Mouse (Mus musculus) urinary bladder, postnatal 36 days (tissue): ENCODE data around the gene Tigd3.

Source experiments
- DNase-seq, 2 experiments: peaks; one replicate each; pipeline ENCODE4 v3.0.0; 2022; ENCODE audit warnings: low spot score in 2 of 2, mixed read lengths in 1 of 2

Tigd3 gene

DNA sequence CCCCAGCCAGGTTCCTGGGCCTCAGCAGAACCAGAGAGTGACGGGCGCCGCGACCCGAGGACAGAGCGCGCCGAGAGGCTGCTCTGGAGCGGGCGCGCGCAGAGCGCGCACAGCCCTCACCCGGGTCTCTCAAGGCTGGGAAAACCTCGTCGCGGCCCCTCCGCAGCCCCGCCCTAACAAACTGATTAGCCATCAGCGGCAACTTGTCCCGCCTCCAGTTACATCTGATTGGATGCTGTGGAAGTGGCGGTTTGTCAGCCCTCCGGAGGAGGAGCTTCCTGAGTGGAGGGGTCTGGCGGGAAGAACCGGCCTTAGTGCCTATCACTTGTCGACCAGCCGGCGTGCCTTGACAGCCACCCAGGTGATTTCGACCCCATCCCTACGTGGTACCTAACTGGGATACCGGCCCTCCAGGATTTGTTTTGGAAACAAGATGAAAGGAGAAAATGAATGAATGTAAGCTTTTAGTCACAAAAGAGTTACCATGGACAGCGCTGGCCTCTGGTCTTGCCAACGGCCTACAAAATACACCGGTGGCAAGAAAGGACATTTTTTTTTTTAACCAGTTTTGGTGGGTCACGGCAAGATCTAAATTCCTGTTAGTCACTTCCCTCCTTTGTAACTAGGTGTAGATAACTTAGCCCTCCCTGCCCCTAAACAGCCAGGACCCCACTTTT, at the start of gene Tigd3:
Tigd3 (minus strand) TSS at position 148 of the 677 bp plus-strand sequence.
- peak; percentile 81 to 89 for DNase-seq

GRCm38 (mm10) chr19:5943404-5943803, 49.5 kb upstream of the Tigd3 start:
- no peak for DNase-seq

DNA sequence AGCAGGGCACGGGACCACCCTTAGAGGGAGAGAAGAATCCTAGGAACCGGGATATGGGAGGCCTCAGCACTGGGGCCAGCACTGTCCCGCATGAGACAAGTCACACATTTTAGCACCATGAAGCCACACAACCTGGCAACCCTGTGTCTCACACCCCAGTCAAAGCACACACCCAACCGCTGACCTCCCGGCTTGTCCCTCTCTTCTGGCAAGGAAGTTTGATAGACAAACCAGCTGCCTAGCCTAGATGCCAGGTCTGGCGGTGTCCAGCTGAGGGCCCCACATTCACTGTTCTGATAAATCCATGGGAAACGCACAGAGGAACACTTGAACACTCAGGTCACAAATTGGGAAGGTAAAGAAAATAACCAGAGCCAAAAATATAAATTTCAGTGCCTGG, 48.6 kb upstream of the Tigd3 start:
- no peak for DNase-seq

GRCm38 (mm10) chr19:5940656-5941055, 46.7 kb upstream of the Tigd3 start:
- no peak for DNase-seq

GRCm38 (mm10) chr19:5940173-5940572, 46.2 kb upstream of the Tigd3 start:
- DNase-seq: peak; percentile 64 to 86

DNA sequence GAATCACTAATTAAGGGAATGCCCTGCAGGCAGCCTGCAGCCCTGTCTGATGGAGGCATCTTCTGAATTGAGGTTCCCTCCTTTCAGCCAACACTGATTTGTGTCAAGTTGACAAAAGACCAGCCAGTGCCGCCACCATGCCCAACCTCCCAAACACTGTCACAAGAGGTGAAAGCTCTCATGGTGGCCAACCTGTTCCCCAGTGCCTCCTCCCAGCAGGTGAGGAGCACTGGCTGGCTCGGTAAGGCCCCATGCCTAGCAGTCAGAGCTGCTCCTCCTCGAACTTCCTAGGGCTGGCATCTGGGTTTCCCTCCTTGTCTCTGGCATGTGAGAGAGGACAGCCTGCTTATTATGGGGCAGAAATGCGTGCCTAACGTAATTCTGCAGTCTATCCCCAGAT, 45.8 kb upstream of the Tigd3 start:
- DNase-seq: no peak

- DNase-seq: no peak
These were observed 44.6 kb upstream of the Tigd3 start for GRCm38 (mm10) chr19:5938516-5938915.

GRCm38 (mm10) chr19:5937836-5938406, 44.0 kb upstream of the Tigd3 start:
- no peak for DNase-seq

DNA sequence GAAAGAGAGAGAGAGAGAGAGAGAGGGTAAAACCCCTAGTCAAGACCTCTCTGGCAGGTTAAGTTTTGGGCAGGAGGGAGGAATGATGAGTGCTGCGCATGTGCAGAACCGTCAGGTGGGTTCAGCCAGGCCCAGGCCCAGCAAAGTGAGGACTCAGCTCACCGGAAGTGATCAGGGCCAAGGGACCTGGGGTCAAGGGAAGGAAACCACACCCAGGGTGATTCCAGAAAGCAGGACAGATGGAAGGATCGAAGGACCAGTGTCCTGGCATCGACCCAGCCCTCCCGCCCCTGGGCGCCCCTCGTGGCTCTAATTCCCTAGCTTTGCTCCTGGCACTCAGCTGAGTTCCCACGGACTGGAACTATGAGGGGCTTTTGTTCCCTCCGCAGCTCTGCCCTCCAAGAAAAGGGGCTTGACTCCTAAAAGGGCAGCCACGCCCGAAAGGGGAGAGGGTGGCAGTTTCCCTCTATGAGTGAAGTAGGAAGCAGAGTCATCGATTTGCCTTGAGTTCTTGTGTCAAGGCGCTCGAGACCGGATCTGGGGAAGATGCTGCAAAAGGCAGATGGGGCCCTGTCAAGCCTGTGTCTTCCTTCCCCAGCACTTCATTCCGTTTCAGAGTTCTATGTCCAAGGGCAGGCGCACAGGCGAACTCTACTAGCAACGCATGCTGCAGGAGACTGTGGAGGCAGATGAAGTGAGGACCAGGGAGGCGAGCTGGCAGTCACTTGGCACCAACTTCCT, 43.3 kb upstream of the Tigd3 start:
- no peak for DNase-seq

DNA sequence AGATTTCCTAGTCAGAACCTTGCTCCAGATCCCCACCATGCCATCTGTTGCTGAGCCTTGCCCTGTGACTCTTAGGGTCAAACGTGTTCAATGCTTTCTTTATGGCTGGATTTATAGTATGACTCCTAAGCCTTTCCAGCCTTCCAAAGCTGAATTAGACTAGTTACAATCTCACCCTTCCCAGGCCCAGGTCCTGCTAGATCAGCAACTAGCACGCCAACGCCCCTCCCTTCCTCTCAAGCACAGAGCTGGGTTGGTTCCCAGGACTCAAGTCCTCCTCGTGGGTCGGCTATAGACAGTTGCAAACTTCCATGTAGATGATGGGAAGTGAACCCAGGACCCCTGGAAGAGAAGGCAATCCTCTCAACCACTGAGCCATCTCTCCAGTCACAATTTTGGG, 41.7 kb upstream of the Tigd3 start:
- no peak for DNase-seq

DNA sequence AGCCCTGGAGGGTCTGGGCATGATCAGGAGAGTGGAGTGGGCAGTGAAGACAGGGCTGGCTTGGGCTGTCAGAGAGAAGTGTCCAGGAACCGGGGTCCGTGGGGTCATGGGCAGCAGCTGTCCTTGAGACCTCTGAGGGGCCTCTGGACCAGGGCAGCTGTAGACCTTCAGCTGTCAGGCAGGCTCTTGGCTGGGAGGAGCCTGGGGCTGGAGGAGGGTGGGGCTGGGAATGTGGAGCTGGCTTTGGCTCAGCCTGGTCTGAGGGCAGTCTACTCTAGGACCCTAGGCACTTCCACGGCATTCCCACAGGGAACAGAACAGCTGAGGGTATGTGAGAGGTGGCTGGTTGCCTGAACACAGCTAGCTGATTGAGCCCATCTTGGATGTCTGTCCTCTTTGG, 41.3 kb upstream of the Tigd3 start:
- DNase-seq: peak; percentile 58 to 65

GRCm38 (mm10) chr19:5929634-5930596, 36.0 kb upstream of the Tigd3 start:
- no peak for DNase-seq

DNA sequence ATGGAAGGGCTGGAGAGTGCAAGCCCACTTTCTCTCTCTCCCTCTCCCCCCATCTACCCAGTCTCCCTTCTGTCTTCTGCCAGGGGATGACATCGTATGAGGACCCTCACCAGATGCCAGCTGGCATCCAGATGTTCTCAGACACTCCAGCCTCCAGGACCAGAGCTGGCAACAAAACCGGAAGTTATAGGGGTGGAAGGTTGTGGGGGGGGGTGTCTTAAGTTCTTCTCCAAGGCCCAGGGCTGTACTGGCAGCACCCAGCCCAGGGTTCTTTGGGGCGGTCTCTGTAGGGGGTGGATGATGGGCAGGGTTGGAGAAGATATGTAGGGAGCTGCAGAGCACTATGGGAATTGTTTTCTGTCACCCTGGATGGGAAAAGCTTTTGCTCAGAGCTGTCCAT, 34.6 kb upstream of the Tigd3 start:
- no peak for DNase-seq

DNA sequence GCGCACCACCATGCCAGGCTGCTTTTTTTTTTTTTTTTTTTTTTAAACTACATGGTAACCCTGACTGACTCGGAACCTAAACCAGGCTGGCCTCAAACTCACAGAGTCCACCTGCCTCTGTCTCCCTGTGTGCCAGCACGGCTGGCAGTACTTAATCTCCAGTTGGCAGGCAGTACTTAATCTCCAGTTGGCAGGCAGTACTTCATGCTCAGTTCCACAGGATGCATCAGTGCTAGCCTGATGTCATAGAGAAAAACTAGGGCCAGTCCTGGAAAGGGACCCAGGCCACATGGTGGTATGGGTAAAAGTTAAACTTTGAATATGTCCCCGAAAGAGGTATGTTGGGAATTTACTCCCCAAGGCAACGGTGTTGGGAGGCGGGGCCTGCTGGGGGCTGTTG, 34.2 kb upstream of the Tigd3 start:
- DNase-seq: no peak

- DNase-seq: no peak
These were observed 33.6 kb upstream of the Tigd3 start for GRCm38 (mm10) chr19:5927532-5927931.

GRCm38 (mm10) chr19:5927026-5927425, 33.1 kb upstream of the Tigd3 start:
- no peak for DNase-seq

GRCm38 (mm10) chr19:5925311-5925855, 31.4 kb upstream of the Tigd3 start:
- DNase-seq: no peak

- DNase-seq: peak; percentile 93 to 97
These were observed 30.8 kb upstream of the Tigd3 start, which contains the start of gene Cdc42ep2 for GRCm38 (mm10) chr19:5924713-5925093. Gene Cdc42ep2, minus strand, starts transcription at chr19:5924816.

GRCm38 (mm10) chr19:5923990-5924712, 30.2 kb upstream of the Tigd3 start:
- peak; percentile 83 to 90 for DNase-seq

GRCm38 (mm10) chr19:5922963-5923362, 29.0 kb upstream of the Tigd3 start:
- no peak for DNase-seq
